In genomic region chr6:82723321-82723720, GRCm38 (mm10) we compare ENCODE assay signal across 10 mouse cellular contexts. TPM values are rescaled to one million over a fixed set of nuclear protein-coding genes. Genes with fewer than 3 reads are reported as not detected.
A peak's percentile ranks its signal among the peaks of the same experiment; 100 is the strongest.
DNase-seq lines count a peak whose midpoint lies in the region; ATAC-seq and TF ChIP-seq lines count a peak whose summit lies in the region.
"Had no signal": no experiment of that assay in that cellular context is flagged by ENCODE, and none has a peak within 500 bp of the region (broad histone marks: within the 10 kb centered on the region; RNA-seq: fewer than 3 reads in every experiment).

No protein-coding gene starts in this region.

- ATAC-seq in embryonic facial prominence, embryonic 12.5 days (ENCODE audit: insufficient number of reproducible peaks, insufficient read depth, low FRiP score, low TSS enrichment): peak; percentile 78
- ATAC-seq in stomach, postnatal 0 days (ENCODE audit: low FRiP score, low TSS enrichment): no peak

- no peak overlapping the region for H3K9ac ChIP-seq in embryonic facial prominence, embryonic 12.5 days
- H3K9ac ChIP-seq in stomach, postnatal 0 days (ENCODE audit: low read length): peak overlapping the region; percentile 31; the same call in 1 of the 2 replicates

- no peak overlapping the region for H3K4me3 ChIP-seq in embryonic facial prominence, embryonic 12.5 days
- no peak overlapping the region for H3K4me3 ChIP-seq in lung, adult 2 months (replicated peaks; ENCODE audit: extremely low read depth, low read depth, low read length)
- no peak overlapping the region for H3K4me3 ChIP-seq in stomach, postnatal 0 days (ENCODE audit: low read depth, low read length)
- H3K4me3 ChIP-seq: megakaryocyte, embryonic 14.5 days had no signal

- WGBS in embryonic facial prominence, embryonic 12.5 days: 39% methylated on average over 5 of the region's 5 CpGs
- 51% methylated on average over 5 of the region's 5 CpGs for WGBS in lung, adult 2 months
- 33% methylated on average over 5 of the region's 5 CpGs for WGBS in stomach, postnatal 0 days

- peaks cover 10% of the 10 kb centered on the region for H3K4me1 ChIP-seq in embryonic facial prominence, embryonic 12.5 days
- H3K4me1 ChIP-seq in lung, adult 2 months (ENCODE audit: control insufficient read depth, insufficient read depth, low read length): no peaks in the 10 kb centered on the region
- no peaks in the 10 kb centered on the region for H3K4me1 ChIP-seq in stomach, postnatal 0 days (replicated peaks; ENCODE audit: control insufficient read depth, insufficient read depth)
- H3K4me1 ChIP-seq: megakaryocyte, embryonic 14.5 days had no signal

- H3K36me3 ChIP-seq in embryonic facial prominence, embryonic 12.5 days: peaks cover 32% of the 10 kb centered on the region
- peaks cover 2% of the 10 kb centered on the region; the same call in 1 of the 2 replicates for H3K36me3 ChIP-seq in stomach, postnatal 0 days (ENCODE audit: control insufficient read depth, insufficient read depth, low read length)

- DNase-seq in kidney, postnatal 4 days: peak; percentile 54 to 72
- no peak for DNase-seq in kidney, adult 11 months
- DNase-seq in lung, adult 2 months: peak; percentile 45
- no peak for DNase-seq in stomach, postnatal 0 days (ENCODE audit: low spot score)
- no peak for DNase-seq in right cerebral cortex, postnatal 25 days
- DNase-seq in frontal cortex, postnatal 14 days (ENCODE audit: low spot score in 2 of 2): no peak
- DNase-seq: adrenal gland, postnatal 36 days; gastrocnemius, postnatal 14 days had no signal

- TF ChIP-seq POLR2A in lung, adult 2 months (IDR thresholded peaks at IDR 0.05; ENCODE audit: borderline replicate concordance, extremely low read depth, low read depth, low read length): no peak

- no peak overlapping the region for H3K4me2 ChIP-seq in embryonic facial prominence, embryonic 12.5 days (replicated peaks)
- no peak overlapping the region for H3K4me2 ChIP-seq in stomach, postnatal 0 days (replicated peaks; ENCODE audit: low read depth)

- no peak for TF ChIP-seq EP300 in stomach, postnatal 0 days (optimal IDR thresholded peaks at IDR 0.05)

- H3K9me3 ChIP-seq in embryonic facial prominence, embryonic 12.5 days: no peaks in the 10 kb centered on the region
- no peaks in the 10 kb centered on the region for H3K9me3 ChIP-seq in stomach, postnatal 0 days (ENCODE audit: control insufficient read depth, low read length)
- H3K9me3 ChIP-seq: megakaryocyte, embryonic 14.5 days had no signal

- no peak for TF ChIP-seq CTCF in lung, adult 2 months (IDR thresholded peaks at IDR 0.05; ENCODE audit: insufficient read depth, low read length)
- no peak for TF ChIP-seq CTCF in stomach, postnatal 0 days (IDR thresholded peaks at IDR 0.05; ENCODE audit: low read depth)

- no peaks in the 10 kb centered on the region for H3K27me3 ChIP-seq in embryonic facial prominence, embryonic 12.5 days
- H3K27me3 ChIP-seq in stomach, postnatal 0 days (ENCODE audit: control insufficient read depth, insufficient read depth, low read length): no peaks in the 10 kb centered on the region

- H3K27ac ChIP-seq in embryonic facial prominence, embryonic 12.5 days: peak overlapping the region; percentile 70
- peak overlapping the region; percentile 53 for H3K27ac ChIP-seq in stomach, postnatal 0 days (replicated peaks)

RNA-seq across cellular contexts. Expression of gene Pole4, which starts 18.2 kb away (rescaled TPM):
- 103 and 105 TPM in 2 replicates for polyA plus RNA-seq in embryonic facial prominence, embryonic 12.5 days (2016; fragmentation: Nextera tagmentation; extraction: Ambion mirVana)
- polyA plus RNA-seq in lung, adult 2 months (2012; rRNA removed): 13.6 and 15.5 TPM in 2 replicates
- polyA plus RNA-seq in stomach, postnatal 0 days (2015; fragmentation: Nextera tagmentation; extraction: Ambion mirVana): 79.8 and 84.5 TPM in 2 replicates

RNA-seq across cellular contexts. Expression of gene Hk2, which starts 50.9 kb away (rescaled TPM):
- 14.8 and 16.0 TPM in 2 replicates for polyA plus RNA-seq in embryonic facial prominence, embryonic 12.5 days (2016; fragmentation: Nextera tagmentation; extraction: Ambion mirVana)
- polyA plus RNA-seq in lung, adult 2 months (2012; rRNA removed): 7.5 and 15.1 TPM in 2 replicates
- 7.1 and 8.9 TPM in 2 replicates for polyA plus RNA-seq in stomach, postnatal 0 days (2015; fragmentation: Nextera tagmentation; extraction: Ambion mirVana)

Comparison
In these comparisons a context has a peak if more than half of its experiments do, and no peak if none do; other contexts are left out.
1. DNase-seq: peak in kidney, postnatal 4 days (2 of 2) and lung, adult 2 months (single experiment); none in kidney, adult 11 months (single experiment), stomach, postnatal 0 days (single experiment), right cerebral cortex, postnatal 25 days (single experiment) and frontal cortex, postnatal 14 days (0 of 2).